Mouse (Mus musculus) testis, adult 2 months (tissue): ENCODE results near the gene Svs4. TPM values are rescaled to one million over a fixed set of nuclear protein-coding genes. Genes with fewer than 3 reads are reported as not detected.

Source experiments
- H3K27ac ChIP-seq: fragments of 200-500 bp; 2 replicates; pipeline ENCODE4 v1.5.1; 2012; ENCODE audit warnings: low read depth, low read length; ENCODE audit not compliant: control insufficient read depth, insufficient read depth
- H3K27me3 ChIP-seq: fragments of 200-500 bp; 2 replicates; pipeline ENCODE4 v1.6.1; 2012; ENCODE audit warnings: mild to moderate bottlenecking, low read length, moderate library complexity; ENCODE audit not compliant: control insufficient read depth, insufficient read depth
- H3K36me3 ChIP-seq: fragments of 200-500 bp; 2 replicates; pipeline ENCODE4 v1.6.1; 2012; ENCODE audit warnings: mild to moderate bottlenecking, low read length; ENCODE audit not compliant: control insufficient read depth, insufficient read depth
- H3K4me1 ChIP-seq: fragments of 200-500 bp; 2 replicates; pipeline ENCODE4 v1.6.1; 2012; ENCODE audit warnings: low read length; ENCODE audit not compliant: control insufficient read depth, insufficient read depth
- H3K4me3 ChIP-seq: fragments of 200-500 bp; 2 replicates; pipeline ENCODE4 v1.5.1; 2012; ENCODE audit warnings: low read depth, mild to moderate bottlenecking, low read length, moderate library complexity, mixed read lengths; ENCODE audit not compliant: control insufficient read depth
- CTCF ChIP-seq: fragments of 200-500 bp; IDR thresholded peaks from 2 replicates; pipeline ENCODE4 v1.5.1; 2012; ENCODE audit warnings: low read depth, mild to moderate bottlenecking, inconsistent platforms, low read length, moderate library complexity; ENCODE audit not compliant: control insufficient read depth, insufficient read depth, insufficient replicate concordance
- POLR2A ChIP-seq: fragments of 200-500 bp; IDR thresholded peaks from 2 replicates; pipeline ENCODE4 v1.6.1; 2012; ENCODE audit warnings: low read depth, mild to moderate bottlenecking, inconsistent platforms, low read length, moderate library complexity; ENCODE audit not compliant: control insufficient read depth
- polyA plus RNA-seq: library from polyadenylated mRNA; depleted of rRNA; stranded (reverse); fragments of >200 nt; gene quantifications from 2 replicates; pipeline ENCODE4 v1.2.3, GENCODE M21; 2012; rRNA removed

Svs4 gene
- polyA plus RNA-seq, 1 experiment: 0.42 TPM

DNA sequence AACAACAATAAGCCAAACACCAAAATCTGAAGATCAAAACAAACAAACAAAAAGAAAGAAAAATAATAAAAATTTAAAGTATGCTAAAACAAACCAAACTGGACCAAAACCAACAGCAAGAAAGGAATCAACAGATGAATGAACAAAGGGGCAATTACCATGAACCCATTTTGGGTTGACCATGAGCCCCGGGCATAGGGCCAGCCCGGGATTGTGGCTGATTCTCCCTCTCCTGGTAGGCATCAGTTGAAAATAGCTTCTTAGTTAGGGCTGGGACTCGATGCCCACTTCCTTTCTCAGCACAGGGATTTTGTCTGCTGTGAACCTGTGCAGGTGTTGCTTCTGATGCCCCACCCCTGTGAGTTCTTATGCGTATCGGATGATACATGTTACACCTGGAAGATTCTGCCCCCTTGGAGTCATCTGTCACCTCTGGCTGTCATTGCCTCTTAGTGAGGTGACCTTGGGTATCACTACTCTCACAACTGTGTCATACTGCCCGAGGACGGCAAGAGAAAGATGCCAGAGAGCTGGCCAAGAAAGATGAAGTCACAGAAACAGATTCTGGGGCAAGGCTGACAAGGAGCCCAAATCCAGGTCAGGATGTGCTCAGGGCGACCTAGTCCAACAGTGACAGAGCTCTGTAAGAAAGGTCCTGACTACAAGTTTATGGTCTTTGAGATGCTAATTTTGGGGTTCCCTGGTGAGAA lies 49.7 kb downstream of the Svs4 start:
- Histone ChIP-seq H3K36me3 (no peaks in the 10 kb centered on the region), H3K4me1 (no peaks in the 10 kb centered on the region), H3K4me3 (no peak overlapping the region), H3K27me3 (no peaks in the 10 kb centered on the region), H3K27ac (no peak overlapping the region)
- TF ChIP-seq POLR2A: no peak
- TF ChIP-seq CTCF: no peak

Other genes with a start within 250 kb of the Svs4 start
- gene Stk4, start 208.1 kb downstream of the Svs4 start, polyA plus RNA-seq: 14.7 and 14.8 TPM in 2 replicates
- 44.1 and 48.8 TPM in 2 replicates for gene Tomm34, start 207.3 kb downstream of the Svs4 start, polyA plus RNA-seq
- gene Kcns1, start 107.3 kb downstream of the Svs4 start, polyA plus RNA-seq: 0.67 and 1.1 TPM in 2 replicates
- gene Wfdc5, start 95.7 kb downstream of the Svs4 start, polyA plus RNA-seq: not detected in 2 replicates
- 0.15 TPM in 1 of 2 replicates, not detected in the other for gene Wfdc12, start 87.9 kb downstream of the Svs4 start, polyA plus RNA-seq
- gene Wfdc15a, start 78.3 kb downstream of the Svs4 start, polyA plus RNA-seq: 325 and 331 TPM in 2 replicates
- 119 TPM in 1 of 2 replicates, not detected in the other for gene Wfdc15b, start 56.8 kb downstream of the Svs4 start, polyA plus RNA-seq
- not detected in 2 replicates for gene Svs2, start 40.0 kb downstream of the Svs4 start, polyA plus RNA-seq
- gene Svs3b, start 21.8 kb downstream of the Svs4 start, polyA plus RNA-seq: 0.23 TPM in 1 of 2 replicates, not detected in the other
- not detected in 2 replicates for gene Svs3a, start 10.8 kb upstream of the Svs4 start, polyA plus RNA-seq
- not detected in 2 replicates for gene Svs6, start 38.3 kb upstream of the Svs4 start, polyA plus RNA-seq
- 3.4 and 4.2 TPM in 2 replicates for gene Svs5, start 54.3 kb upstream of the Svs4 start, polyA plus RNA-seq
- gene Slpi, start 110.6 kb upstream of the Svs4 start, polyA plus RNA-seq: 2.2 and 2.8 TPM in 2 replicates
- 0.04 and 0.05 TPM in 2 replicates for gene Rbpjl, start 124.7 kb upstream of the Svs4 start, polyA plus RNA-seq
- gene Matn4, start 126.7 kb upstream of the Svs4 start, polyA plus RNA-seq: 0.19 and 0.26 TPM in 2 replicates
- gene Sdc4, start 165.4 kb upstream of the Svs4 start, polyA plus RNA-seq: 12.2 and 16.6 TPM in 2 replicates
- gene Sys1, start 178.5 kb upstream of the Svs4 start, polyA plus RNA-seq: 26.1 and 26.4 TPM in 2 replicates
- 5.0 and 5.6 TPM in 2 replicates for gene Gm20458, start 182.5 kb upstream of the Svs4 start, polyA plus RNA-seq
- 97.8 and 104 TPM in 2 replicates for gene Trp53tg5, start 195.3 kb upstream of the Svs4 start, polyA plus RNA-seq
- gene Dbndd2, start 207.6 kb upstream of the Svs4 start, polyA plus RNA-seq: 16.5 and 17.0 TPM in 2 replicates
- gene Pigt, start 219.1 kb upstream of the Svs4 start, polyA plus RNA-seq: 77.6 and 85.6 TPM in 2 replicates